Mouse (Mus musculus) kidney, adult 9 months (tissue): ENCODE data around the gene 1110017D15Rik.
A peak's percentile ranks its signal among the peaks of the same experiment; 100 is the strongest.
"Not testable (repeated sequence)": the region's sequence is repeated elsewhere in the genome, so short reads cannot be mapped to it uniquely, and the experiment has no call there.

ENCODE experiments used
- DNase-seq: peaks from one replicate; pipeline ENCODE4 v3.0.0; 2022

Gene 1110017D15Rik

GRCm38 (mm10) chr4:41478751-41479455 is 38.2 kb downstream of the 1110017D15Rik start:
- DNase-seq, result no peak

- no peak for DNase-seq
Observed at GRCm38 (mm10) chr4:41477648-41478160, 39.4 kb downstream of the 1110017D15Rik start.

- DNase-seq, result no peak
Observed at GRCm38 (mm10) chr4:41471384-41471689, 45.8 kb downstream of the 1110017D15Rik start.

GRCm38 (mm10) chr4:41470684-41471383 is 46.3 kb downstream of the 1110017D15Rik start:
- DNase-seq, result no peak

- no peak for DNase-seq
Observed at GRCm38 (mm10) chr4:41470051-41470683, 47.0 kb downstream of the 1110017D15Rik start.

- no peak for DNase-seq
Observed at GRCm38 (mm10) chr4:41469199-41469598, 47.9 kb downstream of the 1110017D15Rik start.

GRCm38 (mm10) chr4:41468396-41469080 is 48.6 kb downstream of the 1110017D15Rik start:
- DNase-seq, result peak; percentile 86

- no peak for DNase-seq
Observed at GRCm38 (mm10) chr4:41465287-41465665, 51.9 kb downstream of the 1110017D15Rik start.

- DNase-seq, result peak; percentile 100
Observed at GRCm38 (mm10) chr4:41464345-41465286, 52.5 kb downstream of the 1110017D15Rik start, which contains the start of the genes Kif24 and Nudt2. TSS of gene Kif24 (minus strand) at chr4:41464887. TSS of gene Nudt2 (plus strand) at chr4:41465151.

- not testable (repeated sequence) for DNase-seq
Observed at GRCm38 (mm10) chr4:41463051-41463738, 53.9 kb downstream of the 1110017D15Rik start.

- DNase-seq, result no peak
Observed at GRCm38 (mm10) chr4:41460690-41461089, 56.4 kb downstream of the 1110017D15Rik start.
